Mouse (Mus musculus) heart, postnatal 4 days (tissue): Measurements from ENCODE around the gene Vrk1. TPM values are rescaled to one million over a fixed set of nuclear protein-coding genes. Genes with fewer than 3 reads are reported as not detected.

Experiments used
- DNase-seq: peaks from one replicate; pipeline ENCODE4 v3.0.0; 2021
- total RNA-seq, 2 experiments: library from RNA; stranded (reverse); gene quantifications; 2 replicates each; pipeline ENCODE4 v1.2.3; 2021

Gene Vrk1
- 10 to 100 TPM; 26.4 to 28.0 TPM for total RNA-seq

- DNase-seq: peak; percentile 96
Measured at GRCm38 (mm10) chr12:106010065-106010915, at the start of gene Vrk1. TSS of gene Vrk1 (plus strand) at chr12:106010228.

GRCm38 (mm10) chr12:105960592-105961330 is 49.3 kb upstream of the Vrk1 start:
- DNase-seq: no peak

GRCm38 (mm10) chr12:105961667-105962066 is 48.4 kb upstream of the Vrk1 start:
- no peak for DNase-seq

- peak; percentile 94 for DNase-seq
Measured at GRCm38 (mm10) chr12:105962103-105963011, 47.7 kb upstream of the Vrk1 start.

- peak; percentile 31 for DNase-seq
Measured at GRCm38 (mm10) chr12:105963012-105963572, 46.9 kb upstream of the Vrk1 start.

- no peak for DNase-seq
Measured at GRCm38 (mm10) chr12:105966887-105967637, 43.0 kb upstream of the Vrk1 start.

- DNase-seq: peak; percentile 8
Measured at GRCm38 (mm10) chr12:105967806-105968205, 42.2 kb upstream of the Vrk1 start.

GRCm38 (mm10) chr12:105971182-105971581 is 38.8 kb upstream of the Vrk1 start:
- no peak for DNase-seq

GRCm38 (mm10) chr12:105972673-105973072 is 37.4 kb upstream of the Vrk1 start:
- no peak for DNase-seq

- no peak for DNase-seq
Measured at GRCm38 (mm10) chr12:105973691-105974090, 36.3 kb upstream of the Vrk1 start.

GRCm38 (mm10) chr12:105974107-105974506 is 35.9 kb upstream of the Vrk1 start:
- DNase-seq: no peak

GRCm38 (mm10) chr12:105981121-105981973 is 28.7 kb upstream of the Vrk1 start:
- DNase-seq: peak; percentile 13

GRCm38 (mm10) chr12:105981974-105982305 is 28.1 kb upstream of the Vrk1 start:
- no peak for DNase-seq

- DNase-seq: no peak
Measured at GRCm38 (mm10) chr12:105982598-105982997, 27.4 kb upstream of the Vrk1 start.

GRCm38 (mm10) chr12:105983499-105983898 is 26.5 kb upstream of the Vrk1 start:
- DNase-seq: no peak

GRCm38 (mm10) chr12:105988434-105988833 is 21.6 kb upstream of the Vrk1 start:
- DNase-seq: no peak

- no peak for DNase-seq
Measured at GRCm38 (mm10) chr12:105992756-105993155, 17.3 kb upstream of the Vrk1 start.

- no peak for DNase-seq
Measured at GRCm38 (mm10) chr12:105993356-105993755, 16.7 kb upstream of the Vrk1 start.

- no peak for DNase-seq
Measured at GRCm38 (mm10) chr12:105995940-105996339, 14.1 kb upstream of the Vrk1 start.

- DNase-seq: no peak
Measured at GRCm38 (mm10) chr12:105997028-105997786, 12.8 kb upstream of the Vrk1 start.
